Mouse (Mus musculus) midbrain, embryonic 12.5 days (tissue): ENCODE measurements around the gene Ubn1. TPM values are rescaled to one million over a fixed set of nuclear protein-coding genes. Genes with fewer than 3 reads are reported as not detected.
A peak's percentile ranks its signal among the peaks of the same experiment; 100 is the strongest.

Source experiments
- ATAC-seq: fragments of 200-750 bp; cut with Nextera tagmentation; 2 replicates; pipeline ENCODE4 v1.8.0; 2017; ENCODE audit warnings: low read depth, moderate TSS enrichment, moderate library complexity; ENCODE audit not compliant: low FRiP score
- H3K27ac ChIP-seq: fragments of 300-500 bp; sonication (generic); replicated peaks from 2 replicates; pipeline ENCODE4 v1.5.1; 2016; ENCODE audit warnings: mild to moderate bottlenecking
- H3K27me3 ChIP-seq: fragments of 300-500 bp; sonication (generic); 2 replicates; pipeline ENCODE4 v1.6.1; 2016; ENCODE audit warnings: mild to moderate bottlenecking
- H3K36me3 ChIP-seq: fragments of 300-500 bp; sonication (generic); 2 replicates; pipeline ENCODE4 v1.6.1; 2016
- H3K4me1 ChIP-seq: fragments of 300-500 bp; sonication (generic); 2 replicates; pipeline ENCODE4 v1.6.1; 2016
- H3K4me2 ChIP-seq: fragments of 300-500 bp; sonication (generic); replicated peaks from 2 replicates; pipeline ENCODE4 v1.6.1; 2016; ENCODE audit warnings: mild to moderate bottlenecking, moderate library complexity
- H3K4me3 ChIP-seq: fragments of 300-500 bp; sonication (generic); 2 replicates; pipeline ENCODE4 v1.5.1; 2016; ENCODE audit warnings: mild to moderate bottlenecking
- H3K9ac ChIP-seq: fragments of 300-500 bp; sonication (generic); replicated peaks from 2 replicates; pipeline ENCODE4 v1.6.1; 2016; ENCODE audit warnings: mild to moderate bottlenecking, moderate library complexity
- H3K9me3 ChIP-seq: fragments of 300-500 bp; sonication (generic); 2 replicates; pipeline ENCODE4 v1.6.1; 2016; ENCODE audit warnings: mild to moderate bottlenecking
- WGBS: fragments of 180-500 bp; shearing (Covaris S2); methylation state at CpG from one replicate; pipeline ENCODE4 v1.1.7; 2016; 5-methylcytosine and 5-hydroxymethylcytosine counted together
- polyA plus RNA-seq: library from polyadenylated mRNA; unstranded; fragments of >200 nt; fragmentation: Nextera tagmentation; extraction: Ambion mirVana; gene quantifications from 2 replicates; pipeline ENCODE4 v1.2.1, GENCODE M21; 2016

Ubn1 gene
- polyA plus RNA-seq, 1 experiment from 2014 or later = 26.6 TPM

- Histone ChIP-seq H3K4me1 (no peaks in the 10 kb centered on the region), H3K9me3 (no peaks in the 10 kb centered on the region), H3K4me3 (no peak overlapping the region), H3K9ac (no peak overlapping the region), H3K4me2 (no peak overlapping the region), H3K27me3 (no peaks in the 10 kb centered on the region), H3K36me3 (peaks cover 98% of the 10 kb centered on the region), H3K27ac (no peak overlapping the region)
- 73% methylated on average over 2 of the region's 2 CpGs for WGBS
- ATAC-seq = no peak
Observed at GRCm38 (mm10) chr16:5029847-5030246, 20.0 kb upstream of the Ubn1 start.

GRCm38 (mm10) chr16:5035591-5035990 lies 14.3 kb upstream of the Ubn1 start:
- no peak overlapping the region for H3K4me2 ChIP-seq
- no peak overlapping the region for H3K27ac ChIP-seq
- no peak for ATAC-seq
- no peak overlapping the region for H3K9ac ChIP-seq
- no peaks in the 10 kb centered on the region for H3K27me3 ChIP-seq
- H3K36me3 ChIP-seq = peaks cover 94% of the 10 kb centered on the region
- H3K9me3 ChIP-seq = no peaks in the 10 kb centered on the region
- WGBS = 96% methylated on average over 3 of the region's 3 CpGs
- no peaks in the 10 kb centered on the region for H3K4me1 ChIP-seq
- no peak overlapping the region for H3K4me3 ChIP-seq

GRCm38 (mm10) chr16:5036649-5037234 lies 13.1 kb upstream of the Ubn1 start:
- 89% methylated on average over 5 of the region's 5 CpGs for WGBS
- Histone ChIP-seq H3K4me2 (no peak overlapping the region), H3K4me3 (no peak overlapping the region), H3K9ac (no peak overlapping the region), H3K27ac (no peak overlapping the region), H3K27me3 (no peaks in the 10 kb centered on the region), H3K36me3 (peaks cover 93% of the 10 kb centered on the region), H3K9me3 (no peaks in the 10 kb centered on the region), H3K4me1 (no peaks in the 10 kb centered on the region)
- ATAC-seq = no peak

- Histone ChIP-seq H3K9ac (no peak overlapping the region), H3K4me2 (no peak overlapping the region), H3K36me3 (peaks cover 71% of the 10 kb centered on the region), H3K4me1 (peaks cover 16% of the 10 kb centered on the region), H3K4me3 (no peak overlapping the region), H3K27ac (no peak overlapping the region), H3K27me3 (no peaks in the 10 kb centered on the region), H3K9me3 (no peaks in the 10 kb centered on the region)
- ATAC-seq = no peak
- WGBS = 98% methylated on average over 3 of the region's 3 CpGs
Observed at GRCm38 (mm10) chr16:5045322-5045721, 4.5 kb upstream of the Ubn1 start.

GRCm38 (mm10) chr16:5049182-5049773 lies 579 bp upstream of the Ubn1 start:
- WGBS = under 1% methylated on average over 38 of the region's 38 CpGs

GRCm38 (mm10) chr16:5050251-5051110 lies 624 bp downstream of the Ubn1 start:
- peak overlapping the region; percentile 91 for H3K9ac ChIP-seq
- H3K27me3 ChIP-seq = no peaks in the 10 kb centered on the region
- peaks cover 35% of the 10 kb centered on the region for H3K36me3 ChIP-seq
- H3K27ac ChIP-seq = peak overlapping the region; percentile 98
- H3K4me3 ChIP-seq = peak overlapping the region; percentile 99
- ATAC-seq = peak; percentile 78
- under 1% methylated on average over 75 of the region's 78 CpGs for WGBS
- peak overlapping the region; percentile 98 for H3K4me2 ChIP-seq
- peaks cover 26% of the 10 kb centered on the region for H3K4me1 ChIP-seq
- no peaks in the 10 kb centered on the region for H3K9me3 ChIP-seq

More at GRCm38 (mm10) chr16:5049182-5049773, 579 bp upstream of the Ubn1 start:
- Histone ChIP-seq H3K9me3 (no peaks in the 10 kb centered on the region), H3K4me2 (peak overlapping the region; percentile 89), H3K9ac (peak overlapping the region; percentile 89), H3K36me3 (peaks cover 40% of the 10 kb centered on the region), H3K4me3 (peak overlapping the region; percentile 99), H3K27me3 (no peaks in the 10 kb centered on the region), H3K4me1 (peaks cover 26% of the 10 kb centered on the region), H3K27ac (peak overlapping the region; percentile 98)
- ATAC-seq = peak; percentile 69

GRCm38 (mm10) chr16:5058114-5058513 lies 8.3 kb downstream of the Ubn1 start:
- no peaks in the 10 kb centered on the region for H3K9me3 ChIP-seq
- no peaks in the 10 kb centered on the region for H3K27me3 ChIP-seq
- H3K4me2 ChIP-seq = no peak overlapping the region
- no peak overlapping the region for H3K27ac ChIP-seq
- WGBS = 97% methylated on average over 1 of the region's 1 CpGs
- no peak for ATAC-seq
- H3K36me3 ChIP-seq = peaks cover 55% of the 10 kb centered on the region
- H3K4me1 ChIP-seq = no peaks in the 10 kb centered on the region
- H3K9ac ChIP-seq = no peak overlapping the region
- no peak overlapping the region for H3K4me3 ChIP-seq

GRCm38 (mm10) chr16:5063472-5063871 lies 13.6 kb downstream of the Ubn1 start:
- no peaks in the 10 kb centered on the region for H3K9me3 ChIP-seq
- no peak for ATAC-seq
- peaks cover 61% of the 10 kb centered on the region for H3K36me3 ChIP-seq
- H3K4me1 ChIP-seq = no peaks in the 10 kb centered on the region
- H3K4me2 ChIP-seq = no peak overlapping the region
- H3K4me3 ChIP-seq = no peak overlapping the region
- H3K9ac ChIP-seq = no peak overlapping the region
- H3K27me3 ChIP-seq = no peaks in the 10 kb centered on the region
- WGBS = 87% methylated on average over 4 of the region's 4 CpGs
- no peak overlapping the region for H3K27ac ChIP-seq

- Histone ChIP-seq H3K36me3 (peaks cover 79% of the 10 kb centered on the region), H3K9me3 (no peaks in the 10 kb centered on the region), H3K4me3 (no peak overlapping the region), H3K4me2 (no peak overlapping the region), H3K9ac (no peak overlapping the region), H3K4me1 (no peaks in the 10 kb centered on the region), H3K27me3 (no peaks in the 10 kb centered on the region), H3K27ac (no peak overlapping the region)
- ATAC-seq = no peak
- WGBS = 95% methylated on average over 3 of the region's 3 CpGs
Observed at GRCm38 (mm10) chr16:5070321-5070720, 20.5 kb downstream of the Ubn1 start.

GRCm38 (mm10) chr16:5071974-5072373 lies 22.1 kb downstream of the Ubn1 start:
- Histone ChIP-seq H3K27me3 (no peaks in the 10 kb centered on the region), H3K9me3 (no peaks in the 10 kb centered on the region), H3K9ac (no peak overlapping the region), H3K27ac (no peak overlapping the region), H3K4me1 (no peaks in the 10 kb centered on the region), H3K36me3 (peaks cover 87% of the 10 kb centered on the region), H3K4me2 (no peak overlapping the region), H3K4me3 (no peak overlapping the region)
- 93% methylated on average over 7 of the region's 7 CpGs for WGBS
- ATAC-seq = no peak

- 95% methylated on average over 5 of the region's 5 CpGs for WGBS
- Histone ChIP-seq H3K27me3 (no peaks in the 10 kb centered on the region), H3K9ac (no peak overlapping the region), H3K36me3 (peaks cover 94% of the 10 kb centered on the region), H3K4me3 (no peak overlapping the region), H3K4me2 (no peak overlapping the region), H3K27ac (no peak overlapping the region), H3K9me3 (no peaks in the 10 kb centered on the region), H3K4me1 (no peaks in the 10 kb centered on the region)
- ATAC-seq = no peak
Observed at GRCm38 (mm10) chr16:5074341-5074740, 24.5 kb downstream of the Ubn1 start.

GRCm38 (mm10) chr16:5085196-5085595 lies 35.3 kb downstream of the Ubn1 start:
- 91% methylated on average over 4 of the region's 4 CpGs for WGBS
- Histone ChIP-seq H3K4me1 (no peaks in the 10 kb centered on the region), H3K9ac (no peak overlapping the region), H3K4me2 (no peak overlapping the region), H3K9me3 (no peaks in the 10 kb centered on the region), H3K4me3 (no peak overlapping the region), H3K27ac (no peak overlapping the region), H3K36me3 (peaks cover 74% of the 10 kb centered on the region), H3K27me3 (no peaks in the 10 kb centered on the region)
- no peak for ATAC-seq
